Mouse (Mus musculus) cortical plate, adult 2 months (tissue): ENCODE measurements around the gene Fbxo44.

ENCODE experiments used
- CTCF ChIP-seq: fragments of 200-500 bp; IDR thresholded peaks from 2 replicates; pipeline ENCODE4 v1.5.1; 2011; ENCODE audit warnings: mild to moderate bottlenecking, control low read depth, low read length; ENCODE audit not compliant: insufficient read depth; ENCODE audit errors: extremely low read depth
- POLR2A ChIP-seq: fragments of 200-500 bp; IDR thresholded peaks from 2 replicates; pipeline ENCODE4 v1.6.1; 2011; ENCODE audit warnings: mild to moderate bottlenecking, low read length, control low read depth; ENCODE audit not compliant: insufficient read depth; ENCODE audit errors: extremely low read depth

DNA sequence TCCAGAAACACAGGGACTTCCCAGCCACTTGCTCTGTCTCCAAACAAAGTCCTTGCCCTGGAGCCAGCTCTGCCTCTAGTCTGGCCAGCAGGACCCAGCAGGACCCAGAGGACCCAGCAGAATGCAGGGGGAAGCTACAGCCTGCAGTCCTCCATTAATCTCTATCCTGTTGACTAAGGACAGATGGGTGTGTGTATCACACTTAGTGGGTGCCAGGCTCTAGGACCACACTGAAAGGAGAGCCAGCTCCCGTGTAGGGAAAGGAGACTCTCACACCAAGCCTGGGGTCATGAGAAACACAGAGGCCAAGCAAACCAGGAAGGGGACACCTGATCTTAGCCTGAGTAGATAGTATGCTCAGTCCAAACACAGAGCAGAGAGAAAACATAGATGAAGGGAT is 32.0 kb downstream of the Fbxo44 start:
- TF ChIP-seq CTCF, result no peak
- no peak for TF ChIP-seq POLR2A
